Comparison of ENCODE assay signal across 8 mouse cellular contexts in genomic region chr12:86800765-86801147, GRCm38 (mm10).
DNase-seq lines count a peak whose midpoint lies in the region; TF ChIP-seq lines count a peak whose summit lies in the region.

No protein-coding gene starts in this region.

- intact Hi-C loops in heart, adult 2 months (cut with DNase I), result loop anchor here (1.0 kb wide), 3 partner anchors 16 to 29 kb away; no protein-coding TSS in a partner anchor

- TF ChIP-seq POLR2A in testis, adult 2 months (IDR thresholded peaks at IDR 0.05; ENCODE audit: control insufficient read depth, low read depth, low read length), result no peak
- TF ChIP-seq POLR2A in heart, adult 2 months (IDR thresholded peaks at IDR 0.05; ENCODE audit: insufficient read depth, low read depth, low read length), result no peak; the same call in 1 of the 2 replicates

- H3K9ac ChIP-seq in heart, adult 2 months (ENCODE audit: low read depth, low read length), result peak overlapping the region; percentile 7

- 1% methylated on average over 7 of the region's 7 CpGs for WGBS in heart, adult 2 months

- peak overlapping the region; percentile 87 for H3K27ac ChIP-seq in testis, adult 2 months (ENCODE audit: control insufficient read depth, insufficient read depth, low read depth, low read length)
- H3K27ac ChIP-seq in heart, adult 2 months, result peak overlapping the region; percentile 95

- TF ChIP-seq CTCF in testis, adult 2 months (IDR thresholded peaks at IDR 0.05; ENCODE audit: control insufficient read depth, insufficient read depth, insufficient replicate concordance, low read depth, low read length), result no peak
- TF ChIP-seq CTCF in heart, adult 2 months (IDR thresholded peaks at IDR 0.05), result no peak

- H3K4me1 ChIP-seq in testis, adult 2 months (ENCODE audit: control insufficient read depth, insufficient read depth, low read length), result peaks cover 23% of the 10 kb centered on the region
- peaks cover 25% of the 10 kb centered on the region for H3K4me1 ChIP-seq in heart, adult 2 months (ENCODE audit: control insufficient read depth, insufficient read depth, low read length)

- peak overlapping the region; percentile 21 for H3K4me3 ChIP-seq in testis, adult 2 months (ENCODE audit: control insufficient read depth, low read depth, low read length)
- H3K4me3 ChIP-seq in heart, adult 2 months, result peak overlapping the region; percentile 34

- no peaks in the 10 kb centered on the region for H3K27me3 ChIP-seq in testis, adult 2 months (ENCODE audit: control insufficient read depth, insufficient read depth, low read length)
- no peaks in the 10 kb centered on the region for H3K27me3 ChIP-seq in heart, adult 2 months (ENCODE audit: control insufficient read depth, insufficient read depth, low read length)

- no peak for TF ChIP-seq EP300 in heart, adult 2 months (IDR thresholded peaks at IDR 0.05; ENCODE audit: insufficient read depth, low read depth, low read length)

- no peaks in the 10 kb centered on the region for H3K36me3 ChIP-seq in testis, adult 2 months (ENCODE audit: control insufficient read depth, insufficient read depth, low read length)
- 0 out of 2 replicates have a peak, but pooled peaks cover 3% of the 10 kb centered on the region for H3K36me3 ChIP-seq in heart, adult 2 months (ENCODE audit: control insufficient read depth, insufficient read depth, low read length)

- DNase-seq in testis, postnatal 10 days (ENCODE audit: low spot score), result no peak
- peak; percentile 75 for DNase-seq in c-Kit-positive CD71-positive TER-119-positive erythroid progenitor cells, embryonic 14.5 days (ENCODE audit: low spot score)
- DNase-seq in heart, adult 2 months, result peak in 1 of 2 experiments; percentile 89
- peak; percentile 72 for DNase-seq in kidney, postnatal 10 days
- peak; percentile 80 to 90 for DNase-seq in lung, postnatal 4 days
- DNase-seq in right cerebral cortex, adult 2 months (ENCODE audit: low spot score in 2 of 2), result no peak
- no peak for DNase-seq in thymus, postnatal 14 days

- no peaks in the 10 kb centered on the region for H3K79me2 ChIP-seq in heart, adult 2 months (replicated peaks; ENCODE audit: control insufficient read depth, insufficient read depth, low read length)

Comparison
In these comparisons a context has a peak if more than half of its experiments do, and no peak if none do; other contexts are left out.
1. DNase-seq: peak in c-Kit-positive CD71-positive TER-119-positive erythroid progenitor cells, embryonic 14.5 days (single experiment), kidney, postnatal 10 days (single experiment) and lung, postnatal 4 days (2 of 2); none in testis, postnatal 10 days (single experiment), right cerebral cortex, adult 2 months (0 of 2) and thymus, postnatal 14 days (single experiment).